Mouse (Mus musculus) kidney, adult 2 months (tissue): ENCODE results near the gene Csrp3. TPM values are rescaled to one million over a fixed set of nuclear protein-coding genes. Genes with fewer than 3 reads are reported as not detected.

Source experiments
- DNase-seq: peaks from one replicate; pipeline ENCODE4 v3.0.0; 2021
- H3K27ac ChIP-seq: fragments of 200-500 bp; 2 replicates; pipeline ENCODE4 v1.5.1; 2012; ENCODE audit warnings: low read depth, low read length, control low read depth, inconsistent platforms; ENCODE audit not compliant: insufficient read depth
- H3K27me3 ChIP-seq: fragments of 200-500 bp; replicated peaks from 2 replicates; pipeline ENCODE4 v1.6.1; 2012; ENCODE audit warnings: mild to moderate bottlenecking, moderate library complexity, low read length, inconsistent platforms; ENCODE audit not compliant: control insufficient read depth, insufficient read depth
- H3K36me3 ChIP-seq: fragments of 200-500 bp; 2 replicates; pipeline ENCODE4 v1.6.1; 2012; ENCODE audit warnings: mild to moderate bottlenecking, moderate library complexity, low read length, inconsistent platforms; ENCODE audit not compliant: control insufficient read depth, insufficient read depth
- H3K4me1 ChIP-seq: fragments of 200-500 bp; 2 replicates; pipeline ENCODE4 v1.6.1; 2011; ENCODE audit warnings: low read length; ENCODE audit not compliant: control insufficient read depth, insufficient read depth
- H3K4me3 ChIP-seq: fragments of 200-500 bp; 2 replicates; pipeline ENCODE4 v1.5.1; 2011; ENCODE audit warnings: mild to moderate bottlenecking, low read depth, low read length, control low read depth; ENCODE audit not compliant: insufficient read depth
- CTCF ChIP-seq: fragments of 200-500 bp; conservative IDR thresholded peaks from 2 replicates; pipeline ENCODE4 v1.5.1; 2011; ENCODE audit warnings: low read depth, mild to moderate bottlenecking, control low read depth, low read length, moderate library complexity, mixed read lengths; ENCODE audit not compliant: insufficient read depth, insufficient read length
- POLR2A ChIP-seq: fragments of 200-500 bp; IDR thresholded peaks from one replicate; pipeline ENCODE4 v1.6.1; 2011; ENCODE audit warnings: low read depth, low read length, control low read depth
- WGBS: fragments of 180-500 bp; shearing (Covaris S2); methylation state at CpG from one replicate; pipeline ENCODE4 v1.1.7; 2018; 5-methylcytosine and 5-hydroxymethylcytosine counted together
- polyA plus RNA-seq: library from polyadenylated mRNA; depleted of rRNA; stranded (reverse); fragments of >200 nt; gene quantifications from 2 replicates; pipeline ENCODE4 v1.2.3, GENCODE M21; 2012

Csrp3 gene
- polyA plus RNA-seq, 1 experiment: 5.1 TPM

- DNase-seq: peak; percentile 19
- Histone ChIP-seq H3K27ac (no peak overlapping the region), H3K4me1 (peaks cover 3% of the 10 kb centered on the region; the same call in 1 of the 2 replicates), H3K4me3 (no peak overlapping the region), H3K36me3 (no peaks in the 10 kb centered on the region), H3K27me3 (no peaks in the 10 kb centered on the region)
- no peak for TF ChIP-seq POLR2A
- no peak for TF ChIP-seq CTCF
- 47% methylated on average over 15 of the region's 15 CpGs for WGBS
These were observed 30.1 kb upstream of the Csrp3 start for GRCm38 (mm10) chr7:48877786-48878390.

GRCm38 (mm10) chr7:48876526-48876925 lies 28.7 kb upstream of the Csrp3 start:
- peak; percentile 73 for DNase-seq
- H3K36me3 ChIP-seq: no peaks in the 10 kb centered on the region
- WGBS: 45% methylated on average over 4 of the region's 4 CpGs
- H3K27me3 ChIP-seq: no peaks in the 10 kb centered on the region
- no peak for TF ChIP-seq POLR2A
- TF ChIP-seq CTCF: peak; percentile 53
- no peak overlapping the region for H3K4me3 ChIP-seq
- H3K27ac ChIP-seq: no peak overlapping the region
- H3K4me1 ChIP-seq: no peaks in the 10 kb centered on the region

- WGBS: 94% methylated on average over 14 of the region's 14 CpGs
- no peak for DNase-seq
- TF ChIP-seq POLR2A (no peak), CTCF (no peak)
- Histone ChIP-seq H3K27me3 (no peaks in the 10 kb centered on the region), H3K4me3 (no peak overlapping the region), H3K36me3 (no peaks in the 10 kb centered on the region), H3K27ac (no peak overlapping the region), H3K4me1 (no peaks in the 10 kb centered on the region)
These were observed 27.3 kb upstream of the Csrp3 start for GRCm38 (mm10) chr7:48875096-48875495.

GRCm38 (mm10) chr7:48871292-48871691 lies 23.5 kb upstream of the Csrp3 start:
- TF ChIP-seq POLR2A (no peak), CTCF (no peak)
- Histone ChIP-seq H3K4me1 (no peaks in the 10 kb centered on the region), H3K27ac (no peak overlapping the region), H3K27me3 (no peaks in the 10 kb centered on the region), H3K36me3 (no peaks in the 10 kb centered on the region), H3K4me3 (no peak overlapping the region)
- WGBS: 89% methylated on average over 11 of the region's 11 CpGs
- DNase-seq: no peak

- Histone ChIP-seq H3K27ac (no peak overlapping the region), H3K4me3 (no peak overlapping the region), H3K27me3 (no peaks in the 10 kb centered on the region), H3K36me3 (no peaks in the 10 kb centered on the region), H3K4me1 (no peaks in the 10 kb centered on the region)
- no peak for DNase-seq
- 93% methylated on average over 21 of the region's 21 CpGs for WGBS
- TF ChIP-seq CTCF (no peak), POLR2A (no peak)
These were observed 22.8 kb upstream of the Csrp3 start for GRCm38 (mm10) chr7:48870579-48871180.

- WGBS: 68% methylated on average over 6 of the region's 6 CpGs
These were observed 22.3 kb upstream of the Csrp3 start for GRCm38 (mm10) chr7:48870144-48870543.

GRCm38 (mm10) chr7:48867576-48867975 lies 19.7 kb upstream of the Csrp3 start:
- Histone ChIP-seq H3K27me3 (no peaks in the 10 kb centered on the region), H3K27ac (no peak overlapping the region), H3K4me1 (no peaks in the 10 kb centered on the region), H3K36me3 (no peaks in the 10 kb centered on the region), H3K4me3 (no peak overlapping the region)
- TF ChIP-seq CTCF (no peak), POLR2A (no peak)
- DNase-seq: no peak
- 92% methylated on average over 18 of the region's 18 CpGs for WGBS

More at GRCm38 (mm10) chr7:48870144-48870543, 22.3 kb upstream of the Csrp3 start:
- no peaks in the 10 kb centered on the region for H3K27me3 ChIP-seq
- no peak overlapping the region for H3K27ac ChIP-seq
- DNase-seq: no peak
- H3K4me1 ChIP-seq: no peaks in the 10 kb centered on the region
- TF ChIP-seq POLR2A (no peak), CTCF (no peak)
- no peak overlapping the region for H3K4me3 ChIP-seq
- H3K36me3 ChIP-seq: no peaks in the 10 kb centered on the region
